Mouse (Mus musculus) testis, adult 2 months (tissue): ENCODE measurements around the gene Slc4a1. TPM values are rescaled to one million over a fixed set of nuclear protein-coding genes. Genes with fewer than 3 reads are reported as not detected.
A peak's percentile ranks its signal among the peaks of the same experiment; 100 is the strongest.

Experiments
- H3K27ac ChIP-seq: fragments of 200-500 bp; 2 replicates; pipeline ENCODE4 v1.5.1; 2012; ENCODE audit warnings: low read depth, low read length; ENCODE audit not compliant: control insufficient read depth, insufficient read depth
- H3K27me3 ChIP-seq: fragments of 200-500 bp; 2 replicates; pipeline ENCODE4 v1.6.1; 2012; ENCODE audit warnings: mild to moderate bottlenecking, low read length, moderate library complexity; ENCODE audit not compliant: control insufficient read depth, insufficient read depth
- H3K36me3 ChIP-seq: fragments of 200-500 bp; 2 replicates; pipeline ENCODE4 v1.6.1; 2012; ENCODE audit warnings: mild to moderate bottlenecking, low read length; ENCODE audit not compliant: control insufficient read depth, insufficient read depth
- H3K4me1 ChIP-seq: fragments of 200-500 bp; 2 replicates; pipeline ENCODE4 v1.6.1; 2012; ENCODE audit warnings: low read length; ENCODE audit not compliant: control insufficient read depth, insufficient read depth
- H3K4me3 ChIP-seq: fragments of 200-500 bp; 2 replicates; pipeline ENCODE4 v1.5.1; 2012; ENCODE audit warnings: low read depth, mild to moderate bottlenecking, low read length, moderate library complexity, mixed read lengths; ENCODE audit not compliant: control insufficient read depth
- CTCF ChIP-seq: fragments of 200-500 bp; IDR thresholded peaks from 2 replicates; pipeline ENCODE4 v1.5.1; 2012; ENCODE audit warnings: low read depth, mild to moderate bottlenecking, inconsistent platforms, low read length, moderate library complexity; ENCODE audit not compliant: control insufficient read depth, insufficient read depth, insufficient replicate concordance
- POLR2A ChIP-seq: fragments of 200-500 bp; IDR thresholded peaks from 2 replicates; pipeline ENCODE4 v1.6.1; 2012; ENCODE audit warnings: low read depth, mild to moderate bottlenecking, inconsistent platforms, low read length, moderate library complexity; ENCODE audit not compliant: control insufficient read depth
- polyA plus RNA-seq: library from polyadenylated mRNA; depleted of rRNA; stranded (reverse); fragments of >200 nt; gene quantifications from 2 replicates; pipeline ENCODE4 v1.2.3, GENCODE M21; 2012

The Slc4a1 gene
- polyA plus RNA-seq, 1 experiment: not detected

- TF ChIP-seq POLR2A: no peak
- TF ChIP-seq CTCF: no peak
- Histone ChIP-seq H3K27ac (no peak overlapping the region), H3K4me1 (peaks cover 22% of the 10 kb centered on the region), H3K4me3 (no peak overlapping the region), H3K36me3 (no peaks in the 10 kb centered on the region; the same call in 1 of the 2 replicates), H3K27me3 (no peaks in the 10 kb centered on the region)
Observed at GRCm38 (mm10) chr11:102404161-102405010, 38.4 kb upstream of the Slc4a1 start.

- H3K27me3 ChIP-seq: no peaks in the 10 kb centered on the region
- H3K4me1 ChIP-seq: peaks cover 24% of the 10 kb centered on the region
- no peak overlapping the region for H3K4me3 ChIP-seq
- H3K27ac ChIP-seq: no peak overlapping the region
- no peaks in the 10 kb centered on the region; the same call in 1 of the 2 replicates for H3K36me3 ChIP-seq
- TF ChIP-seq POLR2A (no peak), CTCF (no peak)
Observed at GRCm38 (mm10) chr11:102403657-102404056, 37.7 kb upstream of the Slc4a1 start.

GRCm38 (mm10) chr11:102401898-102402500 lies 36.0 kb upstream of the Slc4a1 start:
- Histone ChIP-seq H3K36me3 (no peaks in the 10 kb centered on the region; the same call in 1 of the 2 replicates), H3K27ac (no peak overlapping the region), H3K4me3 (no peak overlapping the region), H3K27me3 (no peaks in the 10 kb centered on the region), H3K4me1 (peaks cover 26% of the 10 kb centered on the region)
- no peak for TF ChIP-seq CTCF
- no peak for TF ChIP-seq POLR2A

GRCm38 (mm10) chr11:102400513-102401084 lies 34.6 kb upstream of the Slc4a1 start:
- TF ChIP-seq CTCF (no peak), POLR2A (no peak)
- Histone ChIP-seq H3K27me3 (no peaks in the 10 kb centered on the region), H3K4me3 (peak overlapping the region; percentile 84), H3K4me1 (peaks cover 19% of the 10 kb centered on the region), H3K36me3 (no peaks in the 10 kb centered on the region; the same call in 1 of the 2 replicates), H3K27ac (no peak overlapping the region)

- Histone ChIP-seq H3K27me3 (no peaks in the 10 kb centered on the region), H3K4me3 (peak overlapping the region; percentile 84), H3K4me1 (peaks cover 17% of the 10 kb centered on the region), H3K27ac (peak overlapping the region; percentile 29; the same call in 1 of the 2 replicates), H3K36me3 (no peaks in the 10 kb centered on the region; the same call in 1 of the 2 replicates)
- peak; percentile 78 for TF ChIP-seq POLR2A
- no peak for TF ChIP-seq CTCF
Observed at GRCm38 (mm10) chr11:102399610-102400072, 33.6 kb upstream of the Slc4a1 start.

GRCm38 (mm10) chr11:102399107-102399506 lies 33.1 kb upstream of the Slc4a1 start:
- Histone ChIP-seq H3K27ac (peak overlapping the region; percentile 29; the same call in 1 of the 2 replicates), H3K36me3 (no peaks in the 10 kb centered on the region; the same call in 1 of the 2 replicates), H3K4me1 (peaks cover 17% of the 10 kb centered on the region), H3K4me3 (peak overlapping the region; percentile 84), H3K27me3 (no peaks in the 10 kb centered on the region)
- TF ChIP-seq CTCF: no peak
- no peak for TF ChIP-seq POLR2A
